Mouse (Mus musculus) myocyte (in vitro differentiated cells): Measurements from ENCODE around the gene Iqschfp. TPM values are rescaled to one million over a fixed set of nuclear protein-coding genes. Genes with fewer than 3 reads are reported as not detected.

ENCODE experiments used
- H3K27me3 ChIP-seq: one replicate; pipeline ENCODE4 v1.6.1; 2011; ENCODE audit not compliant: control insufficient read depth, insufficient read depth, insufficient read length
- H3K36me3 ChIP-seq: one replicate; pipeline ENCODE4 v1.6.1; 2011; ENCODE audit not compliant: control insufficient read depth, insufficient read depth
- H3K4me2 ChIP-seq: one replicate; pipeline ENCODE4 v1.6.1; 2011; ENCODE audit warnings: low read depth, control low read depth
- H3K4me3 ChIP-seq: one replicate; pipeline ENCODE4 v1.5.1; 2011; ENCODE audit warnings: mild to moderate bottlenecking, control low read depth, moderate library complexity
- H3K79me2 ChIP-seq: one replicate; pipeline ENCODE4 v1.6.1; 2011; ENCODE audit not compliant: control insufficient read depth, insufficient read depth
- H3ac ChIP-seq: one replicate; pipeline ENCODE4 v1.6.1; 2011; ENCODE audit not compliant: control insufficient read depth, insufficient read length
- CEBPB ChIP-seq: IDR thresholded peaks from 2 replicates; pipeline ENCODE4 v1.6.1; 2011; ENCODE audit warnings: mild to moderate bottlenecking, moderate library complexity; ENCODE audit not compliant: poor library complexity, insufficient read depth, severe bottlenecking
- E2F4 ChIP-seq: IDR thresholded peaks from one replicate; pipeline ENCODE4 v1.6.1; 2011; ENCODE audit warnings: mild to moderate bottlenecking, control low read depth, moderate library complexity; ENCODE audit not compliant: insufficient read depth
- MAX ChIP-seq: IDR thresholded peaks from one replicate; pipeline ENCODE4 v1.6.1; 2011; ENCODE audit warnings: low read depth, mild to moderate bottlenecking, control low read depth
- MYOD1 ChIP-seq, 3 experiments: IDR thresholded peaks; one replicate each; pipeline ENCODE4 v1.6.1; 2011; ENCODE audit warnings: control low read depth in 2 of 3, low read depth in 2 of 3, mild to moderate bottlenecking in 2 of 3, moderate library complexity in 1 of 3; ENCODE audit not compliant: insufficient read length in 2 of 3, control insufficient read depth in 1 of 3
- MYOG ChIP-seq, 3 experiments: IDR thresholded peaks; one replicate each; pipeline ENCODE4 v1.6.1; 2011; ENCODE audit warnings: control low read depth in 2 of 3, low read depth in 2 of 3, mild to moderate bottlenecking in 2 of 3; ENCODE audit not compliant: insufficient read length in 2 of 3, control insufficient read depth in 1 of 3, insufficient read depth in 1 of 3
- POLR2A ChIP-seq: IDR thresholded peaks from one replicate; pipeline ENCODE4 v1.6.1; 2011; ENCODE audit warnings: low read depth, mild to moderate bottlenecking, control low read depth, moderate library complexity; ENCODE audit not compliant: insufficient read length
- POLR2AphosphoS2 ChIP-seq: IDR thresholded peaks from one replicate; pipeline ENCODE4 v1.6.1; 2011; ENCODE audit warnings: low read depth, control low read depth; ENCODE audit not compliant: insufficient read length
- REST ChIP-seq: IDR thresholded peaks from one replicate; pipeline ENCODE4 v1.6.1; 2011; ENCODE audit warnings: mild to moderate bottlenecking, control low read depth, moderate library complexity; ENCODE audit not compliant: insufficient read depth, insufficient read length
- SRF ChIP-seq: IDR thresholded peaks from one replicate; pipeline ENCODE4 v1.6.1; 2011; ENCODE audit warnings: low read depth; ENCODE audit not compliant: control insufficient read depth, insufficient read length
- TCF12 ChIP-seq: IDR thresholded peaks from one replicate; pipeline ENCODE4 v1.6.1; 2011; ENCODE audit warnings: mild to moderate bottlenecking, control low read depth; ENCODE audit not compliant: poor library complexity, insufficient read depth, severe bottlenecking
- TCF3 ChIP-seq: IDR thresholded peaks from one replicate; pipeline ENCODE4 v1.6.1; 2011; ENCODE audit warnings: low read depth, control low read depth; ENCODE audit not compliant: insufficient read length
- USF1 ChIP-seq: IDR thresholded peaks from one replicate; pipeline ENCODE4 v1.6.1; 2011; ENCODE audit warnings: low read depth, mild to moderate bottlenecking, control low read depth, moderate library complexity
- polyA plus RNA-seq: library from polyadenylated mRNA; unstranded; fragments of >200 nt; fragmentation: generic; extraction: Trizol; gene quantifications from one replicate; pipeline ENCODE4 v1.2.1, GENCODE M21; 2012; ENCODE audit warnings: missing spikeins

Gene Iqschfp
- polyA plus RNA-seq, 1 experiment = not detected

GRCm38 (mm10) chr3:68675216-68675835 is 783.3 kb downstream of the Iqschfp start:
- TF ChIP-seq USF1 = no peak
- TF ChIP-seq MAX = no peak
- no peak for TF ChIP-seq MYOD1 (IDR thresholded peaks at IDR 0.05; ENCODE audit: control insufficient read depth in 1 of 3, insufficient read length in 2 of 3, low read depth in 2 of 3)
- no peak for TF ChIP-seq POLR2A
- no peak for TF ChIP-seq REST
- no peak for TF ChIP-seq SRF
- no peak for TF ChIP-seq TCF12
- TF ChIP-seq E2F4 = no peak
- TF ChIP-seq CEBPB = no peak
- no peak for TF ChIP-seq TCF3
- TF ChIP-seq POLR2AphosphoS2 = no peak
- TF ChIP-seq MYOG (IDR thresholded peaks at IDR 0.05; ENCODE audit: control insufficient read depth in 1 of 3, insufficient read depth in 1 of 3, insufficient read length in 2 of 3, low read depth in 2 of 3) = no peak
- no peaks in the 10 kb centered on the region for H3K79me2 ChIP-seq
- no peak overlapping the region for H3K4me3 ChIP-seq
- H3K27me3 ChIP-seq = no peaks in the 10 kb centered on the region
- no peak overlapping the region for H3K4me2 ChIP-seq
- no peak overlapping the region for H3ac ChIP-seq
- H3K36me3 ChIP-seq = no peaks in the 10 kb centered on the region

Other genes with a start within 250 kb of the Iqschfp start
- gene Iqcj, start within 50 bp of the Iqschfp start, polyA plus RNA-seq = not detected
- gene Schip1, start 172.6 kb downstream of the Iqschfp start, polyA plus RNA-seq = 23.3 TPM